Mouse (Mus musculus) MEL (cell line): ENCODE results near the gene Pxylp1.

Experiments used
- CTCF ChIP-seq, 3 experiments: IDR thresholded peaks in 2 of 3; conservative IDR thresholded peaks in 1 of 3; 2 replicates each; pipeline ENCODE4 v1.5.1; 2011 to 2012; ENCODE audit warnings: low read length in 3 of 3, low read depth in 2 of 3, mild to moderate bottlenecking in 2 of 3, improper control_type of control experiment in 1 of 3, inconsistent platforms in 1 of 3, mixed read lengths in 1 of 3, moderate library complexity in 1 of 3; ENCODE audit not compliant: control insufficient read depth in 1 of 3, insufficient read depth in 1 of 3, poor library complexity in 1 of 3, severe bottlenecking in 1 of 3
- GATA1 ChIP-seq: IDR thresholded peaks from 2 replicates; pipeline ENCODE4 v1.6.1; 2011; ENCODE audit warnings: low read depth, low read length, improper control_type of control experiment
- RAD21 ChIP-seq: IDR thresholded peaks from 2 replicates; pipeline ENCODE4 v1.6.1; 2011; ENCODE audit warnings: mild to moderate bottlenecking, low read depth, low read length, improper control_type of control experiment
- USF2 ChIP-seq, 2 experiments: IDR thresholded peaks; 2 replicates each; pipeline ENCODE4 v1.6.1; 2011 to 2012; ENCODE audit warnings: improper control_type of control experiment in 2 of 2, low read length in 2 of 2, borderline replicate concordance in 1 of 2, inconsistent platforms in 1 of 2, low read depth in 1 of 2, mild to moderate bottlenecking in 1 of 2; ENCODE audit not compliant: insufficient read depth in 1 of 2

DNA sequence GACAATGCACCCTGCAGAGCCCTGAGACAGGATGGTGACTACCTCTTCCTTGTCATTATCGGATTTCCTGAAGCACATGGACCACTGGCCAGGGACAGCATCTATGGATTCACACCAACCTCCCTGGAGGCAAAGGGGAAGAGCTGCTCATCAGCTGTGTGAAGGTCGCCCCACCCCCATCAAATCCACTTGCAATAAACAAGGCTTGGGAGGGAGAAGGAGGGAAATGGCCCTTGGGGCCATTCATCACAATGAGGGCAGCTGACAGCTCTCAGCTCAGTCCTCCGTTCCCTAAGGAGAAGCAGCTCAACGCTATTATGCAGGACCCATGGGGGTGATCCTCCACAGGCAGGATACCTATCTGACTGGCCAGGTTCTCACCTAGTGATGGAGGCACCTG, 14.0 kb downstream of the Pxylp1 start:
- TF ChIP-seq CTCF (IDR thresholded peaks at IDR 0.05 in 2 of 3, conservative IDR thresholded peaks at IDR 0.05 in 1 of 3; ENCODE audit: control insufficient read depth in 1 of 3, insufficient read depth in 1 of 3, low read depth in 2 of 3, low read length in 3 of 3, poor library complexity in 1 of 3, severe bottlenecking in 1 of 3) (no peak), USF2 (IDR thresholded peaks at IDR 0.05; ENCODE audit: borderline replicate concordance in 1 of 2, insufficient read depth in 1 of 2, low read depth in 1 of 2, low read length in 2 of 2) (no peak), RAD21 (no peak), GATA1 (no peak)
